In genomic region chr9:109059136-109059903, GRCm38 (mm10) we compare ENCODE assay signal across 8 mouse cellular contexts. TPM values are rescaled to one million over a fixed set of nuclear protein-coding genes. Genes with fewer than 3 reads are reported as not detected.
DNase-seq lines count a peak whose midpoint lies in the region; ATAC-seq and TF ChIP-seq lines count a peak whose summit lies in the region.

TSS of gene Trex1 (minus strand) at chr9:109059734.

- peak within 1 kb of the TSS; percentile 53 for H3K9ac ChIP-seq in heart, embryonic 11.5 days (ENCODE audit: low read depth, low read length)
- H3K9ac ChIP-seq in kidney, embryonic 16.5 days (replicated peaks; ENCODE audit: low read length) = peak within 1 kb of the TSS; percentile 73
- H3K9ac ChIP-seq in liver, adult 2 months (ENCODE audit: low read depth, low read length) = peak within 1 kb of the TSS; percentile 68
- peak within 1 kb of the TSS; percentile 33 for H3K9ac ChIP-seq in stomach, embryonic 14.5 days (replicated peaks; ENCODE audit: low read depth, low read length)

- TF ChIP-seq CTCF in C2C12 (IDR thresholded peaks at IDR 0.05; ENCODE audit: control insufficient read depth, insufficient read depth, insufficient read length) = peak; percentile 81
- peak; percentile 98 for TF ChIP-seq CTCF in liver, adult 2 months (IDR thresholded peaks at IDR 0.05; ENCODE audit: low read depth, low read length)

- H3K27ac ChIP-seq in heart, embryonic 11.5 days (ENCODE audit: low read depth, low read length) = peak within 1 kb of the TSS; percentile 81
- peak within 1 kb of the TSS; percentile 93 for H3K27ac ChIP-seq in kidney, embryonic 16.5 days (ENCODE audit: low read length)
- peak within 1 kb of the TSS; percentile 82 for H3K27ac ChIP-seq in liver, adult 2 months (replicated peaks; ENCODE audit: insufficient read depth, low read depth, low read length)
- H3K27ac ChIP-seq in stomach, embryonic 14.5 days (ENCODE audit: low read length) = peak within 1 kb of the TSS; percentile 81

- TF ChIP-seq POLR2A in liver, adult 2 months (IDR thresholded peaks at IDR 0.05; ENCODE audit: extremely low read depth, insufficient read depth, low read length) = peak; percentile 90
- peak; percentile 93 for TF ChIP-seq POLR2A in myocyte (IDR thresholded peaks at IDR 0.05; ENCODE audit: insufficient read length, low read depth)

- H3K4me2 ChIP-seq in heart, embryonic 11.5 days = peak within 1 kb of the TSS; percentile 67
- peak within 1 kb of the TSS; percentile 58 for H3K4me2 ChIP-seq in kidney, embryonic 16.5 days (replicated peaks; ENCODE audit: low read depth, low read length)
- H3K4me2 ChIP-seq in myocyte (ENCODE audit: low read depth) = peak within 1 kb of the TSS; percentile 82
- peak within 1 kb of the TSS; percentile 58 for H3K4me2 ChIP-seq in stomach, embryonic 14.5 days (replicated peaks; ENCODE audit: low read depth, low read length)

- peaks cover 51% of the 10 kb centered on the region for H3K4me1 ChIP-seq in erythroblast, embryonic 14.5 days (ENCODE audit: control insufficient read depth)
- peaks cover 20% of the 10 kb centered on the region for H3K4me1 ChIP-seq in heart, embryonic 11.5 days (ENCODE audit: control insufficient read depth, insufficient read depth, low read length)
- H3K4me1 ChIP-seq in kidney, embryonic 16.5 days (ENCODE audit: insufficient read depth, low read length) = peaks cover 16% of the 10 kb centered on the region
- peaks cover 12% of the 10 kb centered on the region for H3K4me1 ChIP-seq in liver, adult 2 months (ENCODE audit: control insufficient read depth, insufficient read depth, low read length)
- peaks cover 10% of the 10 kb centered on the region; the same call in 1 of the 2 replicates for H3K4me1 ChIP-seq in stomach, embryonic 14.5 days (ENCODE audit: control insufficient read depth, insufficient read depth, low read length)

- ATAC-seq in heart, embryonic 11.5 days (replicated peaks; ENCODE audit: insufficient number of reproducible peaks, low FRiP score, low TSS enrichment) = peak; percentile 86
- peak; percentile 89 for ATAC-seq in kidney, embryonic 16.5 days (ENCODE audit: low FRiP score, low TSS enrichment)
- ATAC-seq in stomach, embryonic 14.5 days (ENCODE audit: insufficient number of reproducible peaks, insufficient read depth, low FRiP score, low read depth) = peak; percentile 86

- H3K36me3 ChIP-seq in C2C12 (ENCODE audit: control insufficient read depth, insufficient read depth) (peaks cover 37% of the 10 kb centered on the region), myocyte (ENCODE audit: control insufficient read depth, insufficient read depth) (peaks cover 8% of the 10 kb centered on the region)
- peaks cover 61% of the 10 kb centered on the region for H3K36me3 ChIP-seq in erythroblast, embryonic 14.5 days (ENCODE audit: control insufficient read depth)
- H3K36me3 ChIP-seq in heart, embryonic 11.5 days (ENCODE audit: control insufficient read depth, insufficient read depth, low read length) = peaks cover 23% of the 10 kb centered on the region
- peaks cover 37% of the 10 kb centered on the region for H3K36me3 ChIP-seq in kidney, embryonic 16.5 days (ENCODE audit: insufficient read depth, low read length)
- H3K36me3 ChIP-seq in liver, adult 2 months (ENCODE audit: control insufficient read depth, insufficient read depth, low read length) = no peaks in the 10 kb centered on the region
- H3K36me3 ChIP-seq in stomach, embryonic 14.5 days (ENCODE audit: control insufficient read depth, insufficient read depth, low read length) = peaks cover 40% of the 10 kb centered on the region

- 14% methylated on average over 15 of the region's 15 CpGs for WGBS in heart, embryonic 11.5 days (ENCODE audit: insufficient replicate concordance)
- whole genome bisulfite sequencing in kidney, embryonic 16.5 days = 15% methylated on average over 15 of the region's 15 CpGs
- WGBS in liver, adult 2 months = 2% methylated on average over 15 of the region's 15 CpGs
- WGBS in stomach, embryonic 14.5 days = 18% methylated on average over 15 of the region's 15 CpGs

- H3ac ChIP-seq in C2C12 (ENCODE audit: control insufficient read depth, insufficient read length, low read depth) = peak within 1 kb of the TSS; percentile 59
- H3ac ChIP-seq in myocyte (ENCODE audit: control insufficient read depth, insufficient read length) = peak within 1 kb of the TSS; percentile 20

- DNase-seq in brain, adult 2 months (ENCODE audit: low read depth, low spot score) = peak; percentile 93
- DNase-seq in liver, adult 2 months (ENCODE audit: extremely low read depth, low read depth, low spot score) = peak; percentile 90

- H3K4me3 ChIP-seq in C2C12 (ENCODE audit: insufficient read depth, poor library complexity, severe bottlenecking) = peak within 1 kb of the TSS; percentile 21
- peak within 1 kb of the TSS; percentile 65 for H3K4me3 ChIP-seq in erythroblast, embryonic 14.5 days (replicated peaks)
- peak within 1 kb of the TSS; percentile 38 for H3K4me3 ChIP-seq in heart, embryonic 11.5 days (ENCODE audit: low read depth, low read length)
- peak within 1 kb of the TSS; percentile 46 for H3K4me3 ChIP-seq in kidney, embryonic 16.5 days (ENCODE audit: low read length)
- H3K4me3 ChIP-seq in liver, adult 2 months (ENCODE audit: insufficient read depth, low read depth, low read length) = peak within 1 kb of the TSS; percentile 50
- peak within 1 kb of the TSS; percentile 14 for H3K4me3 ChIP-seq in myocyte
- H3K4me3 ChIP-seq in stomach, embryonic 14.5 days (ENCODE audit: low read depth, low read length) = peak within 1 kb of the TSS; percentile 26

- H3K9me3 ChIP-seq in erythroblast, embryonic 14.5 days (ENCODE audit: control insufficient read depth, low read length) = no peaks in the 10 kb centered on the region
- H3K9me3 ChIP-seq in heart, embryonic 11.5 days (replicated peaks; ENCODE audit: control insufficient read depth, low read length) = no peaks in the 10 kb centered on the region
- H3K9me3 ChIP-seq in kidney, embryonic 16.5 days (ENCODE audit: low read length) = no peaks in the 10 kb centered on the region
- no peaks in the 10 kb centered on the region for H3K9me3 ChIP-seq in stomach, embryonic 14.5 days (ENCODE audit: control insufficient read depth, low read depth, low read length)

- H3K27me3 ChIP-seq in C2C12 (ENCODE audit: control insufficient read depth, insufficient read depth, insufficient read length) = no peaks in the 10 kb centered on the region
- H3K27me3 ChIP-seq in erythroblast, embryonic 14.5 days (ENCODE audit: control insufficient read depth) = no peaks in the 10 kb centered on the region
- no peaks in the 10 kb centered on the region for H3K27me3 ChIP-seq in heart, embryonic 11.5 days (ENCODE audit: control insufficient read depth, insufficient read depth, low read length)
- H3K27me3 ChIP-seq in kidney, embryonic 16.5 days (ENCODE audit: insufficient read depth, low read length) = no peaks in the 10 kb centered on the region
- no peaks in the 10 kb centered on the region for H3K27me3 ChIP-seq in liver, adult 2 months (ENCODE audit: control insufficient read depth, insufficient read depth, low read length)
- no peaks in the 10 kb centered on the region for H3K27me3 ChIP-seq in myocyte (ENCODE audit: control insufficient read depth, insufficient read depth, insufficient read length)
- H3K27me3 ChIP-seq in stomach, embryonic 14.5 days (ENCODE audit: control insufficient read depth, insufficient read depth, low read length) = no peaks in the 10 kb centered on the region

- no peaks in the 10 kb centered on the region for H3K79me3 ChIP-seq in C2C12 (ENCODE audit: low read depth)

- H3K79me2 ChIP-seq in C2C12 (ENCODE audit: control insufficient read depth, insufficient read depth) (peaks cover 7% of the 10 kb centered on the region), myocyte (ENCODE audit: control insufficient read depth, insufficient read depth) (no peaks in the 10 kb centered on the region)
- H3K79me2 ChIP-seq in liver, adult 2 months (ENCODE audit: control insufficient read depth, insufficient read depth, low read length) = peaks cover 11% of the 10 kb centered on the region; the same call in 1 of the 2 replicates

TF ChIP-seq in C2C12, 6 proteins besides CTCF, POLR2A, EP300 and RAD21:
- no peak for TF ChIP-seq CEBPB (IDR thresholded peaks at IDR 0.05; ENCODE audit: low read depth)
- TF ChIP-seq FOSL1 (IDR thresholded peaks at IDR 0.05; ENCODE audit: insufficient read depth, low read length, poor library complexity, severe bottlenecking) = no peak
- TF ChIP-seq MAX (IDR thresholded peaks at IDR 0.05) = peak; percentile 30
TF ChIP-seq in C2C12: peak in this region for 1.

TF ChIP-seq in myocyte, 11 proteins besides CTCF, POLR2A, EP300 and RAD21:
- peak; percentile 92 for TF ChIP-seq POLR2AphosphoS2 (IDR thresholded peaks at IDR 0.05; ENCODE audit: insufficient read length, low read depth)
- TF ChIP-seq MYOD1 (IDR thresholded peaks at IDR 0.05; ENCODE audit: control insufficient read depth in 1 of 3, insufficient read length in 2 of 3, low read depth in 2 of 3) = peak in 1 of 3 experiments; percentile 15
- no peak for TF ChIP-seq E2F4 (IDR thresholded peaks at IDR 0.05; ENCODE audit: insufficient read depth)

RNA-seq across cellular contexts. Expression of gene Trex1, which starts in this region (rescaled TPM):
- polyA plus RNA-seq in C2C12 (2012; fragmentation: generic; extraction: Trizol) (12.7 TPM), myocyte (2012; fragmentation: generic; extraction: Trizol) (10.0 TPM)
- polyA plus RNA-seq in erythroblast, embryonic 14.5 days (2012) = 0.74 and 1.6 TPM in 2 replicates
- 5.7 and 7.0 TPM in 2 replicates for polyA plus RNA-seq in heart, embryonic 11.5 days (2014; fragmentation: Nextera tagmentation; extraction: Ambion mirVana)
- polyA plus RNA-seq in kidney, embryonic 16.5 days (2015; fragmentation: Nextera tagmentation; extraction: Ambion mirVana) = 13.6 and 16.6 TPM in 2 replicates
- total RNA-seq in liver, adult 2 months (2014; rRNA removed) = 7.7 and 8.4 TPM in 2 replicates
- polyA plus RNA-seq in liver, adult 2 months (2012; rRNA removed) = 30.7 and 41.1 TPM in 2 replicates
- 11.6 and 12.2 TPM in 2 replicates for polyA plus RNA-seq in stomach, embryonic 14.5 days (2014; fragmentation: Nextera tagmentation; extraction: Ambion mirVana)

Comparison
In these comparisons a context has a peak if more than half of its experiments do, and no peak if none do; other contexts are left out.
1. Peak in every context shown above with its lines: DNase-seq, ATAC-seq, H3K4me3 ChIP-seq and H3K27ac ChIP-seq.
2. H3K4me3 ChIP-seq: peak in every context shown above with its lines; median percentile 65 in erythroblast, embryonic 14.5 days; 50 in liver, adult 2 months; 46 in kidney, embryonic 16.5 days; 38 in heart, embryonic 11.5 days; 26 in stomach, embryonic 14.5 days; 21 in C2C12; 14 in myocyte.